Mouse (Mus musculus) embryonic facial prominence, embryonic 11.5 days (tissue): ENCODE data around the gene Zfp217. TPM values are rescaled to one million over a fixed set of nuclear protein-coding genes. Genes with fewer than 3 reads are reported as not detected.

Experiments used
- ATAC-seq: fragments of 200-750 bp; cut with Nextera tagmentation; replicated peaks from 2 replicates; pipeline ENCODE4 v1.8.0; 2017; ENCODE audit warnings: low read depth; ENCODE audit not compliant: insufficient number of reproducible peaks, low FRiP score, low TSS enrichment
- DNase-seq: peaks from one replicate; pipeline ENCODE4 v3.0.0-alpha.2; 2015; ENCODE audit warnings: low spot score
- H3K27ac ChIP-seq: fragments of 300-500 bp; sonication (generic); replicated peaks from 2 replicates; pipeline ENCODE4 v1.5.1; 2014; ENCODE audit warnings: mild to moderate bottlenecking, low read depth, low read length, control low read depth
- H3K27me3 ChIP-seq: fragments of 300-500 bp; sonication (generic); 2 replicates; pipeline ENCODE4 v1.6.1; 2014; ENCODE audit warnings: mild to moderate bottlenecking, low read length, moderate library complexity, mixed read lengths; ENCODE audit not compliant: control insufficient read depth, insufficient read depth
- H3K36me3 ChIP-seq: fragments of 300-500 bp; sonication (generic); replicated peaks from 2 replicates; pipeline ENCODE4 v1.6.1; 2014; ENCODE audit warnings: low read depth, mild to moderate bottlenecking, low read length, moderate library complexity, mixed read lengths; ENCODE audit not compliant: control insufficient read depth, insufficient read depth
- H3K4me1 ChIP-seq: fragments of 300-500 bp; sonication (generic); 2 replicates; pipeline ENCODE4 v1.6.1; 2014; ENCODE audit warnings: low read length, mixed read lengths; ENCODE audit not compliant: control insufficient read depth, insufficient read depth
- H3K4me2 ChIP-seq: fragments of 300-500 bp; sonication (generic); 2 replicates; pipeline ENCODE4 v1.6.1; 2014; ENCODE audit warnings: low read depth, mild to moderate bottlenecking, control low read depth, low read length, moderate library complexity
- H3K4me3 ChIP-seq: fragments of 300-500 bp; sonication (generic); 2 replicates; pipeline ENCODE4 v1.5.1; 2014; ENCODE audit warnings: low read depth, low read length, control low read depth
- H3K9ac ChIP-seq: fragments of 300-500 bp; sonication (generic); replicated peaks from 2 replicates; pipeline ENCODE4 v1.6.1; 2014; ENCODE audit warnings: mild to moderate bottlenecking, control low read depth, low read length
- H3K9me3 ChIP-seq: fragments of 300-500 bp; sonication (generic); replicated peaks from 2 replicates; pipeline ENCODE4 v1.6.1; 2016; ENCODE audit warnings: mild to moderate bottlenecking, low read length, inconsistent platforms, mixed read lengths; ENCODE audit not compliant: control insufficient read depth
- WGBS: fragments of 180-500 bp; shearing (Covaris S2); extraction: QIAGEN DNeasy Blood & Tissue Kit; methylation state at CpG from one replicate; pipeline ENCODE4 v1.1.7; 2014; 5-methylcytosine and 5-hydroxymethylcytosine counted together
- polyA plus RNA-seq: library from polyadenylated mRNA; unstranded; fragments of >200 nt; fragmentation: Nextera tagmentation; extraction: Ambion mirVana; gene quantifications from 2 replicates; pipeline ENCODE4 v1.2.1, GENCODE M21; 2014

The Zfp217 gene
- polyA plus RNA-seq, 1 experiment from 2014 or later: 3.9 TPM

GRCm38 (mm10) chr2:170070641-170071241 lies 77.2 kb downstream of the Zfp217 start:
- Histone ChIP-seq H3K27ac (no peak overlapping the region), H3K9me3 (no peaks in the 10 kb centered on the region), H3K9ac (no peak overlapping the region; the same call in 1 of the 2 replicates), H3K4me2 (no peak overlapping the region), H3K4me1 (no peaks in the 10 kb centered on the region), H3K4me3 (no peak overlapping the region), H3K27me3 (no peaks in the 10 kb centered on the region), H3K36me3 (no peaks in the 10 kb centered on the region)
- ATAC-seq: no peak
- DNase-seq: peak; percentile 35
- WGBS: 53% methylated on average over 15 of the region's 15 CpGs

- Histone ChIP-seq H3K4me3 (no peak overlapping the region), H3K27ac (no peak overlapping the region), H3K9ac (no peak overlapping the region), H3K9me3 (no peaks in the 10 kb centered on the region), H3K4me2 (no peak overlapping the region), H3K4me1 (no peaks in the 10 kb centered on the region), H3K27me3 (no peaks in the 10 kb centered on the region), H3K36me3 (no peaks in the 10 kb centered on the region)
- ATAC-seq (no peak), DNase-seq (no peak)
- 86% methylated on average over 5 of the region's 5 CpGs for WGBS
Measured at GRCm38 (mm10) chr2:170069976-170070375, 77.9 kb downstream of the Zfp217 start.

DNA sequence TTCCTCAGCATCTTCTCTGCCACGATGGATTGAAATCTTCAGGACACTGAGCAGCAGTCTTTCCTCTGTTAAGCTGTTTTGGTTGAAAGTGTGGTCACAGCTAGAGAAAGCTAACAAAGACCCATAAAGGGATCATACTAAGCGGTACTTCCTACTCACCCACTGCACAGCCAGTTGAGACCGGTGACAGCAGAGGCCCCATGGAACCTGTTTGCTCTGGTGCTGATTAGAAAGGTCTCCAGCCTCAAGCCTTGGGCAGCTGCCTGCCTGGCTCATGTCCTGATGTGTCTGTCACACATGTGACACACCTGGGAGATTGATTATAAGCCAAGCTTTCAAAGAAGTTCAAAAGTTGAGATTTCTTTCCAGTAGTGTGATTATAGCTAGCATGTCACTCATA lies 85.5 kb downstream of the Zfp217 start:
- no peak overlapping the region for H3K9ac ChIP-seq
- H3K4me1 ChIP-seq: no peaks in the 10 kb centered on the region
- no peak overlapping the region for H3K27ac ChIP-seq
- no peaks in the 10 kb centered on the region for H3K36me3 ChIP-seq
- no peaks in the 10 kb centered on the region for H3K27me3 ChIP-seq
- H3K9me3 ChIP-seq: no peaks in the 10 kb centered on the region
- ATAC-seq (no peak), DNase-seq (no peak)
- H3K4me2 ChIP-seq: no peak overlapping the region
- H3K4me3 ChIP-seq: no peak overlapping the region
- 91% methylated on average over 3 of the region's 3 CpGs for WGBS

DNA sequence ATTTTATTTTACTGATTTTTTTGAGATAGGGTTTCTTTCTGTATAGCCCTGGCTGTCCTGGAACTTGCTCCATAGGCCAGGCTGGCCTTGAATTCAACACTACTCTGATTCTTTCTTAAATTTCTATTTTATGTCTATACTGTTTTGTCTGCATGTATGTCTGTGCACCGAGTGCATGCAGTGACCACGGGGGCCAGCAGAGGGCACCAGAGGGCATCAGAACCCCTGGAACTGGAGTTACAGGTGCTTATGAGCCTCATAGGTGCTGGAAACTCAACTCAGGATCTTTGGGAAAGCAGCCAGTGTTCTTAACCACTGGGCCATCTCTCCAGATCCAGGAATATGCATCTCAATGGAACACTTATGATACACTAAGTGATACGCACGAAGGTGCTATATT lies 87.8 kb downstream of the Zfp217 start:
- 63% methylated on average over 4 of the region's 4 CpGs for WGBS
- Histone ChIP-seq H3K27ac (no peak overlapping the region), H3K4me3 (no peak overlapping the region), H3K4me1 (no peaks in the 10 kb centered on the region), H3K9me3 (no peaks in the 10 kb centered on the region), H3K36me3 (no peaks in the 10 kb centered on the region), H3K9ac (no peak overlapping the region), H3K27me3 (no peaks in the 10 kb centered on the region), H3K4me2 (no peak overlapping the region)
- ATAC-seq (no peak), DNase-seq (peak; percentile 17)

DNA sequence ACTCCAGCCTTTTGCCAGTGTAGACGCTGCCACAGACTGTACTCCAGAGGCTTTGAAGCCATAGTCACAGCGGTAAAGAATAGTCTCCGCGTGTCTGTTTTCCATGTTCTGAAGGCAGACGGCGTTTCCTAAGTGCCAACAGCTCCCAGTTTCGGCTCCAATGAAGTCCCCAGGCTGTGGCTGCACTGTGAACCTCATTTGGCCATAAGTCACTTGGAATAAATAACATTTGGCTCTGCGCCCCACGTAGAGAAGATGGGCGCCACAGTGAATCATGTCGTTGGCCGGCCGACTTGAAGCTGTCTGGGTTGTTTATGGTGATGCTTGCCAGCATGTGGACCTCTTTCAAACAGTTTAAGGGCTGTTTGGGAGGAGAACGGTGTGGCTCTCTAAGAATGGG lies 89.1 kb downstream of the Zfp217 start:
- no peak overlapping the region for H3K4me2 ChIP-seq
- WGBS: 89% methylated on average over 14 of the region's 14 CpGs
- ATAC-seq: no peak

More for the DNA sequence above, 89.1 kb downstream of the Zfp217 start:
- Histone ChIP-seq H3K4me1 (no peaks in the 10 kb centered on the region), H3K36me3 (no peaks in the 10 kb centered on the region), H3K27me3 (no peaks in the 10 kb centered on the region), H3K4me3 (no peak overlapping the region), H3K27ac (no peak overlapping the region), H3K9me3 (no peaks in the 10 kb centered on the region), H3K9ac (no peak overlapping the region)
- no peak for DNase-seq
